Mouse (Mus musculus) cerebellum, adult 11 months (tissue): ENCODE results near the gene Ubash3a.

Experiments used
- DNase-seq: peaks from one replicate; pipeline ENCODE4 v3.0.0; 2022

The Ubash3a gene

GRCm38 (mm10) chr17:31216068-31216955 is 8.6 kb downstream of the Ubash3a start:
- peak; percentile 4 for DNase-seq

DNA sequence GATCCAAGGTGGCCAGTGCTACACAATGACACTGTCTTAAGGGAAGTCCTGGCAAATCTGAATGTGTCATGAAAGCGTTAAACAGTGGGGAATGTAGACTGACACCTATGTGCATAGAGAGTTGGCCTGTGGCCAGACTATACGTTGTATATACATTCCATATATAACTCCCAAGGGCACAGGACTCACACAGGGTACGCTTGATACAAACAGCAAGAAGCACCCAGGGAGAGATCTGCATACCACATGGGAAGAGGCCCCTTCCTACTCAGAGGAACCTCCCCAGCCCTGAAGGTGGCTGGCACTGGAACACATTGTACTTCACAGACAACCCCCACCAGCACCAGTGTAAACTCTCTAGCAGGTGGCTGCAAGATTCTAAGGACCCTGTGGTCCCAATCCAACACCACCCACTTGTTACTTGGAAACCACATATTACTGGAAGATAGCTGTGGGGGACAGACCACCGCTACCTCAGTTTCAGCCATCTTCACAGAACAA is 15.2 kb downstream of the Ubash3a start:
- DNase-seq, result no peak

DNA sequence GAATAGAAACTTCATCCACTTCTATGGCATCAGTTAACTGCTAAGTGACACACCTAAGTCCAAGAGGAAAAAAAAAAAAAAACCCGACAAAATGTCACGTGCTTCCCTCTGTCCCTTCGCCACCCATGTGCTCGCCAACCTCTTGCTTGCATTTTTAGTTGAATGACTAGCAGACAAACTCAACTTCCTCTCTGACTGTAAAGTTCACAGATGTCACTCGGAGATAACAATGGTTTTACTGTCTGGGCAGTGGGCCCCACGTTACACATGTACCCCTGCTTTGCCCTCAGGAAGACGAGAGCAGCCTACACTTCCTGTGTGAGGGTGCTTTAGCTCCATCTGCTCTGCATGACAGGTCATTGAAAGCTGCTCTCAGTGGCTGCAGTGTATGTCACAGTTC is 16.2 kb downstream of the Ubash3a start:
- DNase-seq, result no peak

DNA sequence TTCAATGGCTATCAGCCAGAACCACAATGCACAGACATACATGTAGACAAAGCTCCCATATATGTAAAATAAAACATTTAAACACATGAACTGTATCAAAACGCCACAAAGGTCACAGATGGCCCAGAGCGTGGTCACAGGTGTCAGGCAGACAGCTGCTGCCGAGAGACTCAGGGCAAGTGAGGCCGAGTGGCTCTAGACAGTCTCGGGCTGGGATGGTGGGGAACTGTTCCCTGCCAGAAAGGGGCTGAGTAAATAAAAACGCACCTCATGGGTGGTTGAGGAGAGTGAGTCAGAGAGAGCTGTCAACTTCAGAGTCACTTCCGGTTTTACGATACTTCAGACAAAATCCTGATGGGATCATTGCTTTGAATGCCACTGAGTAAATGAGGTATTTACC is 16.9 kb downstream of the Ubash3a start:
- no peak for DNase-seq

DNA sequence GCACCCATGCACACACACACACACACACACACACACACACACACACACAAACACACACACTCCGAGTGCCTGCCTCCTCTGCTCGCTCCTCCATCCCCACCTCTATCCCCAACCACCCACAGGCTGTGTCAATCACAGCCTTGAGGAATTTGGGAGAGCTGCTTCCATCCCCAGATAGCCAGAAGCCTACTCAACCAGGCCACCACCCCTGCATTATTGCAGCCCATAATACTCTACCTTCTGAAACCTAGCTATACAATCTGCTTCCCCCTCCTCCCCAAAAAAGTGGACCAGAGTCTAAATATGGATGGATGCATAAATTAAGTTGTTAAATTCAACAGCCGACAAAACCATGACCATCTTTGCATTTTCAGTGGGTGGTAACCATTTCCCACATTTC is 18.7 kb downstream of the Ubash3a start:
- no peak for DNase-seq

DNA sequence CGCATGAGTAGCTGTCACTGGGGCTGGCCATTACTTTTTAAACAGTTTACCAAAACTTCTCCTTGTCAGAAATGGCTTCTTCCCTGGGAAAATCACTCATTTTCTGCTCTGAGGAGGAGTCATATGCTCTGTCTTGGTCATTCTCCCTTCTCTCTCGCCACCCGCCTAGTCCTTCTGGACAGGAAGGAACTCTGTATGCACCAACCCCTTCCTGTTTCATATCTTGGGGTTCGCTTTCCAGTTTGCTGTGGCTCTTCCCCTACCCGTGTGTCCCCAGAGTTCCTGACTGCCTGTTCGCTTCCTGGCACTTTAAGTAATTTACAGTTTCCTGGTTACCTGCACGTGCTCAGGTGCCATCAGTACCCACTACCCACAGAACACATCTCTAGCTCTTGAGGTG is 19.3 kb downstream of the Ubash3a start:
- no peak for DNase-seq

- no peak for DNase-seq
These were observed 24.1 kb downstream of the Ubash3a start for GRCm38 (mm10) chr17:31231780-31232179.

DNA sequence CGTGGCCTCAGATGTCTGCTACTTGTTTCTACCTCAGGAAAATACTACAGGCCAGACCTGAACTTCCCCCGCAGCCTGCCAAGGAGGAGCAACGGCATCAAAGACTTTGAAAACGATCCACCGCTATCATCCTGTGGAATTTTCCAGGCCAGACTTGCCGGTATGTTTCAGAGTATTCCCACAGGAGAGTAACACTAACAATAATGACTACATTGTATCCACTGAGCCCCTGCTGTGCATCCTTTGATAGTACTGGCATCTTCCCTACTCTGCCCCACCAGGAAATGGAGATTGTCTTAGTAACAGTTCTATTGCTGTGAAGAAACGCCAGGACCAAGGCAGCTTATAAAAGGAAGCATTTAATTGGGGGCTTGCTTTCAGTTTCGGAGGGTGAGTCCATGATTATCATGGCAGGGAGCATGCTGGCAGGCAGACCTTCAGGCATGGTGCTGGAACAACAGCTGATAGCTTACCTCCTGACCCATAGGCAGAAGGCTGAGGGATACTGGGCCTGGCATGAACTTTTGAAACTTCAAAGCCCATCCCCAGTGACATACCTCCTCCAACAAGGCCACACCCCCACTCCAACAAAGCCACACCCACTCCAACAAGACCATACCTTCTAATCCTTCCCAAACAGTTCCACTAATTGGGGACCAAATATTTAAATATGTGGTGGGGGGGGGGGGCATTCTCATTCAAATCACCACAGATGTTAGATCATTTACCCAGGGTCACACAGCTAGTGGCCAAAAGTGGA is 24.8 kb downstream of the Ubash3a start:
- no peak for DNase-seq

DNA sequence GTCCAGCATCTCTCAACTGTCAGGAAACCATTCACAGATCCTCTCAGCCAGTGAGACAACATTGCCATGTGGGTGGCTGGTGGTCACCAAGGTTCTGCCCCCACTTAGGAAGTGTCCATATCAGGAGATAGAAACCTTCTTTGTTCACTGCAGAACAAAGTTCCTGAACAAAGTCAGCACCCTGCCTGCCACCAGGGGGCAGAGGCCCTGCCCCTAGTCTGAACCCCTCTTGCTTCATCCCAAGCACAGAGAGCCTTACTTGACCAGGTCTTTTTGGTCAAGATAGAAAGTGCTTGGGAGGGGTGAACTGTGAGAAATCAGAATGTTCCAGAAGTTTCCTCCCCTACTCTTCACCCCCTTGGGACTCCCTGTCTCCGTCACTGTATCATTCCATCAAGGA is 28.2 kb downstream of the Ubash3a start:
- no peak for DNase-seq

GRCm38 (mm10) chr17:31238234-31239020 is 30.8 kb downstream of the Ubash3a start:
- DNase-seq, result no peak

- no peak for DNase-seq
These were observed 33.5 kb downstream of the Ubash3a start for GRCm38 (mm10) chr17:31241156-31241555.

GRCm38 (mm10) chr17:31242764-31243163 is 35.1 kb downstream of the Ubash3a start:
- no peak for DNase-seq

DNA sequence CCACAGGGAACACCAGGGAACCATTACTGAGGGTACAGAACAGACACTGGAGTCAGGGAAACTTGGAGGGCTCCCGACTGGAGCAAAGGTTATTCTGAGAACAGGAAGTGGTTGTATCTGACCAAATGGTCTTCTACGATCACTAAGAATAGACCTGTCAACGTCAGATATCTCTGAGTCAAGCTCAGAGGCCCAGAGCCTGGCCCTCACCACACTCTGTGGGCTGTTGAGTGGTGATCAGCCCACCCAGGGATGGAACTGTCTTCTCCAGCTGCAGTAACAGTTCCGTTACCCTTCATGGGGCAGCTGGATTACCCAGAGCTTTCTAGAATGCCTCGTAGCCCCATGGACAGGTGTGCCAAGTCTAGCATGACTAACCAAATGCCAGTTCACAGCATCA is 37.6 kb downstream of the Ubash3a start:
- DNase-seq, result no peak

GRCm38 (mm10) chr17:31247144-31247543 is 39.5 kb downstream of the Ubash3a start:
- DNase-seq, result no peak

GRCm38 (mm10) chr17:31253951-31254350 is 46.3 kb downstream of the Ubash3a start:
- no peak for DNase-seq

DNA sequence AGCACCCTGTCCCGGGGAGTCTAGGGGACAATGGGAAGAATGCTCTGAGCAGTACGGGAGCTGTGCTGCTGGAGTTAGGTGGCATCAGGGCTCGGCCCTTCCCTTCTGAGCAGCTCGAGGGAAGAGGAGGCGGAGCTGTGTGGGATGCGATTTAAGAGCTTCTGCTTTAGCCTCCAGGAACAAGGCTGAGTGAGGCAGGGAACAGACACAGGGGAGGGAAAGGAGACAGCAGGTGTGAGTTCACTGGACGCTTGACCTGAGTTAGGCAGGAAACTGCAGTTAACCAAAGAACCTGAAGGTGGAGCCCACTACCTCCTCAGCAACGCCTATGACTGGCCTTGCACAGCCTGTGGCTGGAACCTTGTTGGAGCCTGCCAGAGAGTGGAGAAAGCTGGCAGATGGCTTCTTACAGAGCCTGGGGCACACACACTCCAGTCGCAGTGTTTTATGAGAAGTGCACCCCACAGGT is 46.8 kb downstream of the Ubash3a start:
- DNase-seq, result peak; percentile 88

GRCm38 (mm10) chr17:31257149-31257548 is 49.5 kb downstream of the Ubash3a start:
- DNase-seq, result no peak

- DNase-seq, result no peak
These were observed 50.2 kb downstream of the Ubash3a start for GRCm38 (mm10) chr17:31257898-31258297.

DNA sequence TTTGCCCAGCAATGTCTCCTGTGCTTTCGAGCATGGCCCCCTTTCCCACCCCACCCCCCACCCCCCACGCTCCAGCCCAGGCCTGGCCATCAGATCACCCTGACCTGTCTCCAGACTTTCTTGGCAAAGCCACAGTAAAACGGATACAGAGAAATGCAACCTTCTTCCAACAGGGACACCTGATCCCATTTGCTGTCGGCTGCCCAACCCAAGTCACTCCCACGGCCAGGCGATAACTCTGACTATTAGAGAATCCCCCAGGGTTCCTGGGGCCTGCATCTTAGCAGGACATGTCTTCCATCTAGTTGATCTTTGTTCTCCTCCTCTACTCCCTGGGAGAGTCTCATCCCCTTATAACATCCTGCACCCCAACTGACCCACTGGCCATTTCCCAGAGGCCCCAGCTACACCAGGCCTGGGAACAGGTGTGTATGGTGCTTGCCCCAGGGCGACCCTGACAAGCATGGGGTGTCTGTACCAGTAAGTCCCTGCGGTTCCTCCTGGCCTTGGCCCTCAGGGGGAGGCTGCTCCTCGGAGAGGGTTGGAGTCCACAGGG is 50.7 kb downstream of the Ubash3a start:
- no peak for DNase-seq

GRCm38 (mm10) chr17:31259145-31259544 is 51.5 kb downstream of the Ubash3a start:
- DNase-seq, result no peak

GRCm38 (mm10) chr17:31259825-31260224 is 52.2 kb downstream of the Ubash3a start:
- DNase-seq, result no peak

GRCm38 (mm10) chr17:31260430-31260829 is 52.8 kb downstream of the Ubash3a start:
- no peak for DNase-seq

- no peak for DNase-seq
These were observed 53.7 kb downstream of the Ubash3a start for GRCm38 (mm10) chr17:31261352-31261751.
